Mouse (Mus musculus) Patski (cell line): ENCODE measurements around the gene Carf. TPM values are rescaled to one million over a fixed set of nuclear protein-coding genes. Genes with fewer than 3 reads are reported as not detected.
A peak's percentile ranks its signal among the peaks of the same experiment; 100 is the strongest.

Experiments used
- ATAC-seq: fragments of 100-300 bp; one replicate; pipeline ENCODE4 v1.8.0; 2021
- CTCF ChIA-PET: fragments of 350-600 bp; sonication (Branson Sonifier 250); formaldehyde crosslinking; loops from one replicate; lab custom pipeline; 2022; ENCODE audit warnings: inconsistent platforms; lab: Charles Lee
- POLR2A ChIA-PET: fragments of 350-600 bp; sonication (Branson Sonifier 250); formaldehyde crosslinking; loops from one replicate; lab custom pipeline; 2022; ENCODE audit warnings: antibody characterized with exemption, inconsistent platforms; lab: Charles Lee
- DNase-seq: peaks from one replicate; pipeline ENCODE4 v3.0.0-alpha.2; 2011; ENCODE audit warnings: low read depth, low spot score
- H3K27me3 ChIP-seq: fragments of 371-371 bp; one replicate; pipeline ENCODE4 v1.5.1; 2021
- CTCF ChIP-seq: fragments of 100-300 bp; IDR thresholded peaks from one replicate; pipeline ENCODE4 v1.5.1; 2021
- in situ Hi-C: fragments of 300-500 bp; cut with MboI; formaldehyde crosslinking; loops from 3 replicates; pipeline ENCODE4 v1.11.1; 2018; ENCODE audit warnings: low pct_unique_long_range_greater_than_20kb, mixed read lengths
- polyA plus RNA-seq: library from polyadenylated mRNA; unstranded; gene quantifications from one replicate; pipeline ENCODE4 v1.2.3, GENCODE M21; 2021

The Carf gene
- polyA plus RNA-seq, 1 experiment from 2014 or later = 10.3 TPM

GRCm38 (mm10) chr1:60179376-60179775 is 81.3 kb downstream of the Carf start:
- in situ Hi-C loops = no loop called here
- CTCF ChIA-PET = interaction anchor here (1.2 to 1.6 kb wide), 3 partner anchors 15 to 36 kb away, joined by 3 to 7 read pairs (median 3); no protein-coding TSS in a partner anchor
- no peak for DNase-seq
- ATAC-seq = no peak
- POLR2A ChIA-PET = interaction anchor here (0.6 to 2.0 kb wide), 3 partner anchors 9 to 149 kb away, joined by 3 to 6 read pairs (median 4); no protein-coding TSS in a partner anchor
- H3K27me3 ChIP-seq = no peaks in the 10 kb centered on the region
- no peak for TF ChIP-seq CTCF

- in situ Hi-C loops = no loop called here
- peak; percentile 96 for ATAC-seq
- POLR2A ChIA-PET = interaction anchor here (1.0 to 2.0 kb wide), 2 partner anchors 10 to 16 kb away, joined by 3 to 6 read pairs; no protein-coding TSS in a partner anchor
These were observed 82.1 kb downstream of the Carf start, which contains the start of gene Nbeal1 for GRCm38 (mm10) chr1:60179932-60180783. Gene Nbeal1, plus strand, starts transcription at chr1:60180599.

GRCm38 (mm10) chr1:60180784-60181221 is 82.8 kb downstream of the Carf start:
- in situ Hi-C loops = no loop called here
- TF ChIP-seq CTCF = no peak
- ChIA-PET POLR2A (no interaction called here), CTCF (interaction anchor here (1.4 kb wide), 1 partner anchor 10 kb away, joined by 3 read pairs; no protein-coding TSS in a partner anchor)
- DNase-seq = no peak
- peak; percentile 66 for ATAC-seq
- no peaks in the 10 kb centered on the region for H3K27me3 ChIP-seq

More at GRCm38 (mm10) chr1:60179932-60180783, 82.1 kb downstream of the Carf start, which contains the start of gene Nbeal1:
- DNase-seq = peak; percentile 89
- CTCF ChIA-PET = interaction anchor here (1.2 to 1.6 kb wide), 3 partner anchors 10 to 22 kb away, joined by 3 to 7 read pairs (median 3); no protein-coding TSS in a partner anchor
- H3K27me3 ChIP-seq = no peaks in the 10 kb centered on the region
- no peak for TF ChIP-seq CTCF

GRCm38 (mm10) chr1:60188454-60188853 is 90.4 kb downstream of the Carf start:
- ChIA-PET POLR2A (no interaction called here), CTCF (no interaction called here)
- DNase-seq (no peak), ATAC-seq (no peak)
- no peaks in the 10 kb centered on the region for H3K27me3 ChIP-seq
- no peak for TF ChIP-seq CTCF
- in situ Hi-C loops = no loop called here

GRCm38 (mm10) chr1:60196813-60197212 is 98.8 kb downstream of the Carf start:
- ChIA-PET CTCF (no interaction called here), POLR2A (no interaction called here)
- DNase-seq = no peak
- no peak for ATAC-seq
- no peaks in the 10 kb centered on the region for H3K27me3 ChIP-seq
- in situ Hi-C loops = no loop called here
- TF ChIP-seq CTCF = peak; percentile 52

GRCm38 (mm10) chr1:60199006-60199405 is 101.0 kb downstream of the Carf start:
- in situ Hi-C loops = no loop called here
- no peaks in the 10 kb centered on the region for H3K27me3 ChIP-seq
- ATAC-seq (no peak), DNase-seq (no peak)
- POLR2A ChIA-PET = no interaction called here
- no peak for TF ChIP-seq CTCF
- CTCF ChIA-PET = interaction anchor here (1.8 kb wide), 1 partner anchor 12 kb away, joined by 7 read pairs; no protein-coding TSS in a partner anchor

Other genes with a start within 250 kb of the Carf start
- gene Fam117b, start 185.2 kb upstream of the Carf start, polyA plus RNA-seq = 20.7 TPM
- gene Ica1l, start 55.1 kb upstream of the Carf start, polyA plus RNA-seq = 6.9 TPM
- gene Wdr12, start 398 bp downstream of the Carf start, polyA plus RNA-seq = 32.2 TPM
- gene Nbeal1, start 82.4 kb downstream of the Carf start, polyA plus RNA-seq = 9.4 TPM
- 24.8 TPM for gene Cyp20a1, start 245.1 kb downstream of the Carf start, polyA plus RNA-seq